Mouse (Mus musculus) forebrain, embryonic 15.5 days (tissue): ENCODE measurements around the gene Clba1. TPM values are rescaled to one million over a fixed set of nuclear protein-coding genes. Genes with fewer than 3 reads are reported as not detected.

ENCODE experiments used
- ATAC-seq: fragments of 200-750 bp; cut with Nextera tagmentation; replicated peaks from 2 replicates; pipeline ENCODE4 v1.8.0; 2017; ENCODE audit warnings: mild to moderate bottlenecking, moderate TSS enrichment, moderate library complexity
- H3K27ac ChIP-seq: fragments of 300-500 bp; sonication (generic); replicated peaks from 2 replicates; pipeline ENCODE4 v1.5.1; 2015; ENCODE audit warnings: mild to moderate bottlenecking, inconsistent platforms
- H3K27me3 ChIP-seq: fragments of 300-500 bp; sonication (generic); 2 replicates; pipeline ENCODE4 v1.6.1; 2015; ENCODE audit warnings: inconsistent platforms
- H3K36me3 ChIP-seq: fragments of 300-500 bp; sonication (generic); 2 replicates; pipeline ENCODE4 v1.6.1; 2015; ENCODE audit warnings: mild to moderate bottlenecking, inconsistent platforms
- H3K4me1 ChIP-seq: fragments of 300-500 bp; sonication (generic); 2 replicates; pipeline ENCODE4 v1.6.1; 2015; ENCODE audit warnings: inconsistent platforms
- H3K4me2 ChIP-seq: fragments of 300-500 bp; sonication (generic); replicated peaks from 2 replicates; pipeline ENCODE4 v1.6.1; 2015; ENCODE audit warnings: mild to moderate bottlenecking, inconsistent platforms
- H3K4me3 ChIP-seq: fragments of 300-500 bp; sonication (generic); 2 replicates; pipeline ENCODE4 v1.5.1; 2015; ENCODE audit warnings: mild to moderate bottlenecking, inconsistent platforms
- H3K9ac ChIP-seq: fragments of 300-500 bp; sonication (generic); replicated peaks from 2 replicates; pipeline ENCODE4 v1.6.1; 2015; ENCODE audit warnings: mild to moderate bottlenecking, inconsistent platforms
- H3K9me3 ChIP-seq: fragments of 300-500 bp; sonication (generic); 2 replicates; pipeline ENCODE4 v1.6.1; 2016; ENCODE audit warnings: inconsistent platforms
- WGBS: fragments of 180-500 bp; shearing (Covaris S2); methylation state at CpG from one replicate; pipeline ENCODE4 v1.1.7; 2015; ENCODE audit warnings: mixed read lengths; 5-methylcytosine and 5-hydroxymethylcytosine counted together
- polyA plus RNA-seq: library from polyadenylated mRNA; unstranded; fragments of >200 nt; fragmentation: Nextera tagmentation; extraction: Ambion mirVana; gene quantifications from 2 replicates; pipeline ENCODE4 v1.2.1, GENCODE M21; 2015

Gene Clba1
- polyA plus RNA-seq, 1 experiment from 2014 or later, result 18.5 TPM

- no peaks in the 10 kb centered on the region for H3K36me3 ChIP-seq
- H3K4me2 ChIP-seq, result no peak overlapping the region
- H3K27ac ChIP-seq, result no peak overlapping the region
- no peaks in the 10 kb centered on the region for H3K27me3 ChIP-seq
- H3K9ac ChIP-seq, result no peak overlapping the region
- no peak overlapping the region for H3K4me3 ChIP-seq
- no peaks in the 10 kb centered on the region for H3K4me1 ChIP-seq
- H3K9me3 ChIP-seq, result no peaks in the 10 kb centered on the region
- ATAC-seq, result peak; percentile 63; the same call in 1 of the 2 replicates
- 18% methylated on average over 3 of the region's 3 CpGs for WGBS
These were observed 35.1 kb downstream of the Clba1 start for GRCm38 (mm10) chr12:112843803-112844202.

DNA sequence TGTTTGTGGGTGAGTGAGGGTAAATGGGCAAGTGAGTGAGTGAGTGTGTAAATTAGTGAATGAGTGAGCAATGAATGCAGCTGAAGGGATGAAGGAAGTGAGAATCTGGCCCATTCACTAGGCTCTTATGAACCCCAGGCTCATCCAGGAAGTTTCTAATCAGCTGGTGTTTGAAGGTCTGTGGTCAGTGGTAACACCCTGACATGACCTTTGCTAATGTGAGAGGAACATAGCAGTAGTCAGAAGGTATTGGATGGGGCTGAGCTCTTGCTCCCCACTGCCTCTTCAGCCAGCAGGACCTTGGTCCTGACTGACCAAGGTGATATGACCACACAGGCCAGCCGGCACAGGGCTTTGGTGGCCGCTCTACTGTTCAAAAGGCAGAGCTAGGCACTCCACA is 39.1 kb downstream of the Clba1 start:
- Histone ChIP-seq H3K4me1 (no peaks in the 10 kb centered on the region), H3K27ac (no peak overlapping the region), H3K36me3 (no peaks in the 10 kb centered on the region), H3K9me3 (no peaks in the 10 kb centered on the region), H3K4me2 (no peak overlapping the region), H3K27me3 (no peaks in the 10 kb centered on the region), H3K4me3 (no peak overlapping the region), H3K9ac (no peak overlapping the region)
- 100% methylated on average over 2 of the region's 2 CpGs for WGBS
- ATAC-seq, result no peak

GRCm38 (mm10) chr12:112849235-112850022 is 40.7 kb downstream of the Clba1 start:
- no peaks in the 10 kb centered on the region for H3K9me3 ChIP-seq
- H3K4me3 ChIP-seq, result no peak overlapping the region
- WGBS, result 84% methylated on average over 11 of the region's 11 CpGs
- H3K27me3 ChIP-seq, result no peaks in the 10 kb centered on the region
- no peak for ATAC-seq
- no peak overlapping the region for H3K27ac ChIP-seq
- H3K4me1 ChIP-seq, result no peaks in the 10 kb centered on the region
- H3K9ac ChIP-seq, result no peak overlapping the region
- no peak overlapping the region for H3K4me2 ChIP-seq
- H3K36me3 ChIP-seq, result no peaks in the 10 kb centered on the region

DNA sequence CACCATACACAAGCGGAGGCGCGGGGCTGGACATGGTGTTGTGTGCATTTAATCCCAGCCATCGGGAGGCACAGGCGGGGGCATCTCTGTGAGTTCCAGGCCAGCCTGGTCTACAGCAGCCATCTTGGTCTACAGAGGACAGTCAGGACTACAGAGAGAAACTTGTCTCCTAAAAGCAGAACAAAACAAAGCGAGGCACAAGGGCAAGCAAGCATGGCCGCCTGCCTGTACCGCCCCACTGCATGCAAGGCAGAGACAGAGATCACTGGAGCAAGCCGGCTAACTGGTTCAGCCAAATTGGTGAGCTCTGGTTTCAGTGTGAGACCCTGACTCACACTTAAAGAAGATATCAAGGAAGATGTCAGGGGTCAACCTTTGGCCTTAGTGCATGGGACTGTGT is 41.6 kb downstream of the Clba1 start:
- no peak overlapping the region for H3K4me2 ChIP-seq
- no peak overlapping the region for H3K27ac ChIP-seq
- no peaks in the 10 kb centered on the region for H3K4me1 ChIP-seq
- H3K9ac ChIP-seq, result no peak overlapping the region
- H3K4me3 ChIP-seq, result no peak overlapping the region
- no peaks in the 10 kb centered on the region for H3K36me3 ChIP-seq
- 89% methylated on average over 9 of the region's 9 CpGs for WGBS
- H3K27me3 ChIP-seq, result no peaks in the 10 kb centered on the region
- ATAC-seq, result no peak
- no peaks in the 10 kb centered on the region for H3K9me3 ChIP-seq

DNA sequence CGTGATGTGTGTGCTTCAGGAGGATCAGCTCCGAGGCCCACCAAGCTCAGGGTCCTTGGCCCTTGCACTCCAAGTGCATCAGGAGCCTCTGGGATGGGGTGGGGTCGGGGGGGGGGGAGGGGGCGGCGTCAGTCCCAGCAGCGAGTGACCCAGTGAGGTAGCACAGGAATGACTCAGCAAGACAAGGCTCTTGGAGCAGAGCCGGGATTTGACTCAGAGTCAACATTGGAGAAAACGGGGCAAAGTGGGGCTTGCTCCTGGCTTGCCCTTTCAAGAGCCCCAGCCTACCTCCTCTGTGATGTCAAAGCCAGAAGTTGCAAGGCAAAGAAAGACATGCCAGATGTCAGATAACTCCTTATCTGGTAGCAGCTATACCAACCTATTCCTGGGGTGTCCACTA is 42.4 kb downstream of the Clba1 start:
- no peak overlapping the region for H3K9ac ChIP-seq
- H3K9me3 ChIP-seq, result no peaks in the 10 kb centered on the region
- no peaks in the 10 kb centered on the region for H3K36me3 ChIP-seq
- H3K27me3 ChIP-seq, result no peaks in the 10 kb centered on the region
- no peak overlapping the region for H3K4me3 ChIP-seq
- no peak for ATAC-seq
- no peak overlapping the region for H3K27ac ChIP-seq
- WGBS, result 55% methylated on average over 8 of the region's 8 CpGs
- H3K4me1 ChIP-seq, result no peaks in the 10 kb centered on the region
- no peak overlapping the region for H3K4me2 ChIP-seq

GRCm38 (mm10) chr12:112853050-112853729 is 44.5 kb downstream of the Clba1 start:
- no peaks in the 10 kb centered on the region for H3K36me3 ChIP-seq
- no peak for ATAC-seq
- H3K4me1 ChIP-seq, result no peaks in the 10 kb centered on the region
- WGBS, result 86% methylated on average over 11 of the region's 11 CpGs
- no peaks in the 10 kb centered on the region for H3K9me3 ChIP-seq
- no peak overlapping the region for H3K9ac ChIP-seq
- no peaks in the 10 kb centered on the region for H3K27me3 ChIP-seq
- H3K4me3 ChIP-seq, result no peak overlapping the region
- H3K4me2 ChIP-seq, result no peak overlapping the region
- H3K27ac ChIP-seq, result no peak overlapping the region

DNA sequence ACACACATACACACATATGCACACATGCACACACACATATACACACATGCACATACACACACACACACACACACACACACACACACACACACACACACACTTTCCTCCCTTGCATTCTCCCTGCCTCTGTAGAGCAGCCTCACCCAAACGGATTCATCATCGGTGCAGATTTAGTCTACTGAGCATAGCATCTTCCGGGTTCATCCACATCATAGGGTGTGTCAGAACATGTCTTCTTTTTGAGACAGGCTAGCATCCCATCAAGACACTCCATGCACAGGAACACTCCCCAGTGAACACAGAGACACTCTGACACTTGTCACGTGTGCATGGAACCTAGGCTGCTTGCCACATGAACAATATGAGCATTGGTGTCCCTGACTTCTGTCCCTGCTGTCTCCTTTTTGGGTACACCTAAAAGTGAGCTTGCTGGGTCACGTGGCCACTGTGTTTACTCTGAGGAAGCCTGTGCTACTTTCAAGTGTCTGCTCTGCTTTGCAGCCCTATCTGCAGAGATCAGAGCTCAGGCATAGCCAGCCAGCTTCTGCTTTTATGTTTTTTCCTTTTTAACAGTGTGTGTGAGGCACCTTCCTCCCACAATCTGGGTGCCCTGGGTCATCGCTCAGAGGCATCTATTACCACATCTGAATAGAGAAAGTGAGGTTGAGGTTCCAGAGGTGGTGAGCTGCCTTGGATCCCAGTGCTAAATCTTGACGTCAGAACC is 46.0 kb downstream of the Clba1 start:
- WGBS, result 75% methylated on average over 7 of the region's 7 CpGs
- Histone ChIP-seq H3K4me2 (no peak overlapping the region), H3K9me3 (no peaks in the 10 kb centered on the region), H3K4me1 (no peaks in the 10 kb centered on the region), H3K9ac (no peak overlapping the region), H3K27ac (no peak overlapping the region), H3K36me3 (no peaks in the 10 kb centered on the region), H3K4me3 (no peak overlapping the region), H3K27me3 (no peaks in the 10 kb centered on the region)
- no peak for ATAC-seq

GRCm38 (mm10) chr12:112856338-112856737 is 47.6 kb downstream of the Clba1 start:
- H3K36me3 ChIP-seq, result no peaks in the 10 kb centered on the region
- ATAC-seq, result no peak
- no peak overlapping the region for H3K4me3 ChIP-seq
- H3K27ac ChIP-seq, result no peak overlapping the region
- no peaks in the 10 kb centered on the region for H3K9me3 ChIP-seq
- H3K4me1 ChIP-seq, result no peaks in the 10 kb centered on the region
- H3K4me2 ChIP-seq, result no peak overlapping the region
- no peak overlapping the region for H3K9ac ChIP-seq
- 83% methylated on average over 3 of the region's 3 CpGs for WGBS
- H3K27me3 ChIP-seq, result no peaks in the 10 kb centered on the region

DNA sequence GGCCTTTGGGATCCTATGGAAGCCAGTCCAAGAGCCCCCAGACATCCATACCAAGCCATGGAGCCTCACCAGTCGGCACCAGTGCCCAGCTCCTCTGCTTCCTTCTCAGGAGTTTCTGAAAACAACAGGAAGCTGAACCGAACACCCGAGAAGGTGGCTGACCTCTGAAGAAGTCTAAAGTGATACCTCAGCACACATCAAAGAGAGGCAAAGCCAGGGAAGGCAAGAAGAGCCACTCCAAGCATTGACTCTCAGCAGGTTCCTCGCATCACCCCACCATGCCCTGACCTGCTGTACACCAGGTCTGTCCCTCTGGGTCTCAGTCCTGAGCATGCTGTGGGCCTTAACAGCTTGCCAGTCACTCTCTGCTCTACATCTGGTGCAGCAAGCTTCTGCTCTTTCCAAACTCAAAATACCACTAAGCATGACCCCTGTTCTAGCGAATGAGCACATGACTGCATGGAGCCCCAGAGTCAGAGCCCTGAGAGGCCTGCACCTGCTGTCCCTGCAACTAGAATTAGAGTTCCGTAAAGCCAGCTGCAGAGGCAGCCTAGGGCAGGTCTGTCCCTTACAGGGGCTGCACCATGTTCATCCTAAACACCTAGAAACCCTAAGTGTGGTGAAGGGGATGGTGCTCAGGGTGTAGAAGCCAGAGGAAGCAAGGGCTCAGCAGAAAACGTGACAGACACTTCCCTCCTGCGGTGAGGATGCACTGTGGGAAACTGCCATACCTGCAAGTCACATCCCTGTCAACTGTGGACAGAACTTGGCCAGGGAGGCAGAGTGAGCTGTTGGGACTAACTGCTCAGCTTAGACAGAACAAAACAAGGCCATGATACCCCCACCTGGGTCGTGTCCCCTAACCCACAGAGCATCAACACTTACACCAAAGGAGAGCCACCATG is 48.5 kb downstream of the Clba1 start:
- H3K27ac ChIP-seq, result no peak overlapping the region
- H3K27me3 ChIP-seq, result no peaks in the 10 kb centered on the region
- ATAC-seq, result no peak
- no peaks in the 10 kb centered on the region for H3K9me3 ChIP-seq
- H3K4me2 ChIP-seq, result no peak overlapping the region
- no peak overlapping the region for H3K9ac ChIP-seq
- H3K36me3 ChIP-seq, result no peaks in the 10 kb centered on the region
- H3K4me3 ChIP-seq, result no peak overlapping the region
- no peaks in the 10 kb centered on the region for H3K4me1 ChIP-seq
- WGBS, result 72% methylated on average over 9 of the region's 9 CpGs

- no peaks in the 10 kb centered on the region for H3K27me3 ChIP-seq
- no peaks in the 10 kb centered on the region for H3K36me3 ChIP-seq
- no peak for ATAC-seq
- no peak overlapping the region for H3K27ac ChIP-seq
- H3K9ac ChIP-seq, result no peak overlapping the region
- H3K4me3 ChIP-seq, result no peak overlapping the region
- H3K4me2 ChIP-seq, result no peak overlapping the region
- no peaks in the 10 kb centered on the region for H3K9me3 ChIP-seq
- no peaks in the 10 kb centered on the region for H3K4me1 ChIP-seq
- WGBS, result 87% methylated on average over 9 of the region's 9 CpGs
These were observed 50.0 kb downstream of the Clba1 start for GRCm38 (mm10) chr12:112858581-112859336.

DNA sequence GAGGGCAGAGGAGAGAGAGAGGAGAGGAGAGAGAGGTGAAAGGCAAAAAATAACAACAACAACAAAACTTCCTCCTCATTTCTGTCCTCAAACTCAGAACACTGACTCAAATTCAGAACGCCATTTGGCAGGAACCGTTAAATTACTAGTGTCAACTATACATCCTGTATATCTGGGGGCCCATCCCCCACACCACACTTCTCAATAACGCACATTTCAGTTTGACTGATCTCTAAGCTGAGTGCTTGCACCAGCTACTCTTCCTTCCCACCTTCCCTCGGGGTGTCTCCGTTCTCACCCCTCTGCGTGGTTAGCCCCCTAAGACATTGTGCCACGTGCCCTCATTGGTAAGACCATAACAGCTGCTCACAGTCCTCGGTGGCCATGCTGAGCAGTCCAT is 51.2 kb downstream of the Clba1 start:
- Histone ChIP-seq H3K27ac (no peak overlapping the region), H3K36me3 (no peaks in the 10 kb centered on the region), H3K4me3 (no peak overlapping the region), H3K4me1 (no peaks in the 10 kb centered on the region), H3K27me3 (no peaks in the 10 kb centered on the region), H3K9ac (no peak overlapping the region), H3K4me2 (no peak overlapping the region), H3K9me3 (no peaks in the 10 kb centered on the region)
- WGBS, result 83% methylated on average over 8 of the region's 8 CpGs
- no peak for ATAC-seq
